Mouse (Mus musculus): ENCODE measurements around the gene 1700022I11Rik.

DNA sequence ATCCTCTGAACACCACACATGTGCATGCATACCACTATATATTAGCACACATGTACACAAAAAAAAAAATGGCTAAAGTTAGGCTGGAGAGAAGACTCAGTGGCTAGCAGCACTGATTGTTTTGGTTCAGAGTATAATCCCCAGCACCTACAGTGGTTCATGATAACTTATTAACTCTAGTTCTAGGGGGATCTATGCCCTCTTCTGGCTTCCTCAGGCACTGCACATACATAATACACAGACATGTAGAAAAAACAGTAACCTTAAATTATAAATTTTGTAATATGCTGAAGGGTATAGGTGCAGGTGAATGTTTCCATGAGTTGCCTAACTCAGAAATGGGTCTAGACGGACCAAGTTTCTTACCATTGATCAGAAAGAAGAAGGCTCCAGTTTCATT, 18.9 kb downstream of the 1700022I11Rik start:
- TF ChIP-seq POLR2A (IDR thresholded peaks at IDR 0.05; ENCODE audit: low read depth, low read length): no peak
- no peak for TF ChIP-seq CTCF (conservative IDR thresholded peaks at IDR 0.05; ENCODE audit: insufficient read depth, insufficient read length, low read depth, low read length)
